Mouse (Mus musculus): ENCODE data around the gene I830077J02Rik. TPM values are rescaled to one million over a fixed set of nuclear protein-coding genes. Genes with fewer than 3 reads are reported as not detected.
"Not testable (repeated sequence)": the region's sequence is repeated elsewhere in the genome, so short reads cannot be mapped to it uniquely, and the experiment has no call there.

Gene I830077J02Rik
- total and polyA plus RNA-seq, 3 experiments, result 2.8 to 9.4 TPM; not detected in 1

DNA sequence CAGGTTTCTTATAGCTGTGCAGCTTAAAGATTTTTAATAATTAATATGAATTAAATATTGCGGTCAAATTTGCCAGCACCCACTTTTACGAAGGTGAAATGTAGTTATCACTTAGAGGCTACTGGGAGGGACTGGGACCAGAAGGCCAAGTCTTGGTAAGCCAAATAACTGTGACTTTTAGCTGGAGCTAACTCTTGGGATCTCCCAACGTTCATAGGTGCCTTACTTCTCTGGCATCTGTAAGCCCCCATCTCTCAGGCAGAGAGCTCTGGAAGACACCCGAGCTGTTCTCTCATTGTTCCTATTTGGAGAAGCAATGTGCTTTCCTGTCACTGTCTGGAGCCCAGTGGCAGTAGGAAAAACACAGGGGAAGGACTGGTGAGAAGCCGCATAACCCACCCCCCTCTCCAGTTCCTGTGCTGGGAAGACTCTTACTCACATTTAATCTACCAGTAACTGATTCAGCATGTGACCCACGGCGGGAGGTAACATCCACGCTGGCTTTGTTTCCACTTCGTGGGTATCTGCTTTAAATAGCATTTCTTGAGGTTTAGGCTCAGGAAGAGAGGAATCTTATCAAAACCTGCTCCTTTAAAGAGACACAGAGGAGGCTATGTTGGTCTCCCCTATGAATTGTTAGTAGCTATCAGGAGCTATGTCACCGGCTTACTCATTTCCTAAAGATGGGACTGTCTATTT lies 14.7 kb downstream of the I830077J02Rik start (continued):
- no peak for TF ChIP-seq UBTF (IDR thresholded peaks at IDR 0.05; ENCODE audit: borderline replicate concordance, insufficient read depth, low read depth, low read length)
- TF ChIP-seq ZMIZ1 (IDR thresholded peaks at IDR 0.05; ENCODE audit: low read depth, low read length), result no peak
- no peak for TF ChIP-seq HCFC1 (IDR thresholded peaks at IDR 0.05; ENCODE audit: low read depth, low read length)
- TF ChIP-seq MAZ (IDR thresholded peaks at IDR 0.05; ENCODE audit: low read depth, low read length), result no peak
- TF ChIP-seq USF1 (IDR thresholded peaks at IDR 0.05; ENCODE audit: low read depth, low read length), result peak; percentile 80
- no peak for TF ChIP-seq JUND (IDR thresholded peaks at IDR 0.05; ENCODE audit: low read depth, low read length)
- no peak for TF ChIP-seq MYB (IDR thresholded peaks at IDR 0.05; ENCODE audit: low read depth, low read length)
- no peak for TF ChIP-seq E2F4 (IDR thresholded peaks at IDR 0.05; ENCODE audit: borderline replicate concordance, low read depth, low read length)
- 0 out of 2 replicates have a peak, but pooled peaks have one; percentile 35 for TF ChIP-seq MXI1 (IDR thresholded peaks at IDR 0.05; ENCODE audit: low read depth, low read length)
- TF ChIP-seq TAL1 (IDR thresholded peaks at IDR 0.05; ENCODE audit: low read length), result no peak
- TF ChIP-seq TCF12 (IDR thresholded peaks at IDR 0.05; ENCODE audit: low read depth, low read length), result peak; percentile 42; the same call in 1 of the 2 replicates
- peak; percentile 55 for TF ChIP-seq RCOR1 (IDR thresholded peaks at IDR 0.05; ENCODE audit: low read depth, low read length)
- no peak for TF ChIP-seq CHD1 (IDR thresholded peaks at IDR 0.05; ENCODE audit: low read depth, low read length)

GRCm38 (mm10) chr3:105916455-105916854 lies 16.0 kb downstream of the I830077J02Rik start:
- peak; percentile 52; the same call in 1 of the 2 replicates for TF ChIP-seq RCOR1 (IDR thresholded peaks at IDR 0.05; ENCODE audit: low read depth, low read length)
- TF ChIP-seq ETS1 (IDR thresholded peaks at IDR 0.05; ENCODE audit: low read depth, low read length), result peak; percentile 64; the same call in 1 of the 2 replicates
- peak; percentile 77 for TF ChIP-seq TCF12 (IDR thresholded peaks at IDR 0.05; ENCODE audit: low read depth, low read length)
- peak; percentile 36 to 51; a peak in 2 of 4 replicates for TF ChIP-seq EP300 (IDR thresholded peaks at IDR 0.05; ENCODE audit: low read depth in 1 of 2, low read length in 2 of 2)
- H3K9me3 ChIP-seq (replicated peaks; ENCODE audit: insufficient read depth, low read length); H3K4me3 ChIP-seq (ENCODE audit: control insufficient read depth in 1 of 2, insufficient read depth in 1 of 2, low read depth in 2 of 2, low read length in 2 of 2); DNase-seq (ENCODE audit: low read depth, low spot score); H3K27ac ChIP-seq (ENCODE audit: control insufficient read depth, low read depth, low read length); H3K27me3 ChIP-seq (ENCODE audit: control insufficient read depth in 1 of 2, insufficient read depth in 2 of 2, low read length in 2 of 2); H3K9ac ChIP-seq (ENCODE audit: control insufficient read depth, low read depth, low read length, poor library complexity, severe bottlenecking); H3K79me2 ChIP-seq (ENCODE audit: control insufficient read depth, insufficient read depth, low read length, poor library complexity): not testable (repeated sequence)
- Histone ChIP-seq H3K36me3 (ENCODE audit: control insufficient read depth in 1 of 2, insufficient read depth in 2 of 2, low read length in 2 of 2) (peaks cover 0 to 69% of the 10 kb centered on the region in 2 experiments; a peak in 2 of 4 replicates), H3K4me1 (ENCODE audit: control insufficient read depth in 1 of 2, insufficient read depth in 2 of 2, low read length in 2 of 2) (peaks cover 42 to 72% of the 10 kb centered on the region in 2 experiments)

DNA sequence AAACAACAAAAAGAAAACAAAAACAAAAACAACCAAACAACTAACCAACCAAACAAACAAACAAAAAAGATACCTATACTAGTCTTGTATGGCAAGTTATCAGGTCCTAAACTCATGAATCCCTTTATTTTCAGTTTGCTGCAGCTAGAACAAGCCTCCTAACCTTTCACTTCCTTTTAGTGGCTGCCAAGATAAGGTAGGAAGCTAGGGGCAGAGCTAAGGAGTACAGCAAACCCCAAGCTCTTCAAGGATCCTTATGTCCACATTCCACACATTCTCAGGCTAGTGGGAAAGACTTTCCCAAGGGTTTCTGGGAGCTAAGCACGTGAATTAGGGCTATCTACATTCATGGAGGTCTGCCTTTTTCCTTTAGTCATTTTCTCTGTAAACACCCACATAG lies 17.2 kb downstream of the I830077J02Rik start:
- Histone ChIP-seq H3K4me1 (ENCODE audit: control insufficient read depth in 1 of 2, insufficient read depth in 2 of 2, low read length in 2 of 2) (peaks cover 40 to 64% of the 10 kb centered on the region in 2 experiments), H3K79me2 (ENCODE audit: control insufficient read depth, insufficient read depth, low read length, poor library complexity) (no peaks in the 10 kb centered on the region), H3K4me3 (ENCODE audit: control insufficient read depth in 1 of 2, insufficient read depth in 1 of 2, low read depth in 2 of 2, low read length in 2 of 2) (no peak overlapping the region), H3K36me3 (ENCODE audit: control insufficient read depth in 1 of 2, insufficient read depth in 2 of 2, low read length in 2 of 2) (peaks cover 0 to 66% of the 10 kb centered on the region in 2 experiments; a peak in 2 of 4 replicates), H3K9ac (ENCODE audit: control insufficient read depth, low read depth, low read length, poor library complexity, severe bottlenecking) (no peak overlapping the region), H3K27ac (ENCODE audit: control insufficient read depth, low read depth, low read length) (peak overlapping the region; percentile 44), H3K9me3 (replicated peaks; ENCODE audit: insufficient read depth, low read length) (no peaks in the 10 kb centered on the region), H3K27me3 (ENCODE audit: control insufficient read depth in 1 of 2, insufficient read depth in 2 of 2, low read length in 2 of 2) (no peaks in the 10 kb centered on the region)
- no peak for DNase-seq (ENCODE audit: low read depth, low spot score)
- TF ChIP-seq ZC3H11A (IDR thresholded peaks at IDR 0.05; ENCODE audit: low read depth, low read length), result no peak
- TF ChIP-seq CHD2 (IDR thresholded peaks at IDR 0.05; ENCODE audit: low read length), result no peak
- no peak for TF ChIP-seq POLR2AphosphoS2 (IDR thresholded peaks at IDR 0.05; ENCODE audit: low read length)
- TF ChIP-seq KAT2A (conservative IDR thresholded peaks at IDR 0.05; ENCODE audit: low read depth, low read length), result no peak
- TF ChIP-seq ZNF384 (IDR thresholded peaks at IDR 0.05; ENCODE audit: low read depth, low read length), result no peak
- TF ChIP-seq E2F4 (IDR thresholded peaks at IDR 0.05; ENCODE audit: borderline replicate concordance, low read depth, low read length), result no peak
- no peak for TF ChIP-seq POLR2AphosphoS5 (IDR thresholded peaks at IDR 0.05; ENCODE audit: borderline replicate concordance, low read depth, low read length)
- TF ChIP-seq GABPA (IDR thresholded peaks at IDR 0.05; ENCODE audit: low read depth, low read length), result no peak
- TF ChIP-seq RAD21 (IDR thresholded peaks at IDR 0.05; ENCODE audit: low read depth, low read length), result no peak
- TF ChIP-seq CTCF (IDR thresholded peaks at IDR 0.05 in 2 of 3, conservative IDR thresholded peaks at IDR 0.05 in 1 of 3; ENCODE audit: control insufficient read depth in 1 of 3, insufficient read depth in 1 of 3, low read depth in 2 of 3, low read length in 3 of 3, poor library complexity in 1 of 3, severe bottlenecking in 1 of 3), result no peak
- no peak for TF ChIP-seq USF1 (IDR thresholded peaks at IDR 0.05; ENCODE audit: low read depth, low read length)
- no peak for TF ChIP-seq MYB (IDR thresholded peaks at IDR 0.05; ENCODE audit: low read depth, low read length)
- 0 out of 2 replicates have a peak, but pooled peaks have one; percentile 25 for TF ChIP-seq ELF1 (IDR thresholded peaks at IDR 0.05; ENCODE audit: low read depth, low read length)
- peak; percentile 62 for TF ChIP-seq GATA1 (IDR thresholded peaks at IDR 0.05; ENCODE audit: low read depth, low read length)
- no peak for TF ChIP-seq NRF1 (IDR thresholded peaks at IDR 0.05; ENCODE audit: insufficient read depth, low read depth, low read length, poor library complexity, severe bottlenecking)
- TF ChIP-seq MAX (IDR thresholded peaks at IDR 0.05; ENCODE audit: low read length), result no peak

All from MEL (cell line).